Mouse (Mus musculus) limb, embryonic 14.5 days (tissue): Measurements from ENCODE around the gene Cabp1. TPM values are rescaled to one million over a fixed set of nuclear protein-coding genes. Genes with fewer than 3 reads are reported as not detected.

Experiments used
- ATAC-seq: fragments of 200-750 bp; cut with Nextera tagmentation; 2 replicates; pipeline ENCODE4 v1.8.0; 2017; ENCODE audit warnings: low read depth, moderate number of reproducible peaks, moderate TSS enrichment; ENCODE audit not compliant: low FRiP score
- DNase-seq: peaks from one replicate; pipeline ENCODE4 v3.0.0-alpha.2; 2015; ENCODE audit warnings: low spot score
- H3K27ac ChIP-seq: fragments of 300-500 bp; sonication (generic); replicated peaks from 2 replicates; pipeline ENCODE4 v1.5.1; 2014; ENCODE audit warnings: low read depth, mild to moderate bottlenecking, low read length, moderate library complexity, mixed read lengths
- H3K27me3 ChIP-seq: fragments of 300-500 bp; sonication (generic); 2 replicates; pipeline ENCODE4 v1.6.1; 2014; ENCODE audit warnings: low read length, mixed read lengths; ENCODE audit not compliant: control insufficient read depth, insufficient read depth
- H3K36me3 ChIP-seq: fragments of 300-500 bp; sonication (generic); 2 replicates; pipeline ENCODE4 v1.6.1; 2014; ENCODE audit warnings: mild to moderate bottlenecking, low read length, moderate library complexity, mixed read lengths; ENCODE audit not compliant: control insufficient read depth, insufficient read depth
- H3K4me1 ChIP-seq: fragments of 300-500 bp; sonication (generic); 2 replicates; pipeline ENCODE4 v1.6.1; 2014; ENCODE audit warnings: antibody characterized with exemption, low read length, mixed read lengths; ENCODE audit not compliant: control insufficient read depth, insufficient read depth
- H3K4me2 ChIP-seq: fragments of 300-500 bp; sonication (generic); replicated peaks from 2 replicates; pipeline ENCODE4 v1.6.1; 2014; ENCODE audit warnings: low read depth, mild to moderate bottlenecking, low read length, moderate library complexity; ENCODE audit not compliant: severe bottlenecking
- H3K4me3 ChIP-seq: fragments of 300-500 bp; sonication (generic); replicated peaks from 2 replicates; pipeline ENCODE4 v1.5.1; 2014; ENCODE audit warnings: low read length
- H3K9ac ChIP-seq: fragments of 300-500 bp; sonication (generic); 2 replicates; pipeline ENCODE4 v1.6.1; 2014; ENCODE audit warnings: mild to moderate bottlenecking, low read depth, low read length, moderate library complexity; ENCODE audit not compliant: severe bottlenecking
- H3K9me3 ChIP-seq: fragments of 300-500 bp; sonication (generic); 2 replicates; pipeline ENCODE4 v1.6.1; 2016; ENCODE audit warnings: low read length; ENCODE audit not compliant: control insufficient read depth
- POLR2A ChIP-seq: fragments of 200-500 bp; IDR thresholded peaks from 2 replicates; pipeline ENCODE4 v1.8.0; 2012; ENCODE audit warnings: inconsistent platforms, mild to moderate bottlenecking, moderate library complexity, borderline replicate concordance; ENCODE audit not compliant: insufficient read depth, insufficient read length; ENCODE audit errors: extremely low read depth
- WGBS: fragments of 180-500 bp; shearing (Covaris S2); extraction: QIAGEN DNeasy Blood & Tissue Kit; methylation state at CpG from one replicate; pipeline ENCODE4 v1.1.7; 2014; 5-methylcytosine and 5-hydroxymethylcytosine counted together
- polyA plus RNA-seq, 2 experiments: library from polyadenylated mRNA; depleted of rRNA in 1 of 2; stranded (reverse) in 1 of 2; unstranded in 1 of 2; fragments of >200 nt; fragmentation: Nextera tagmentation in 1 of 2; extraction: Ambion mirVana in 1 of 2; gene quantifications; 2 replicates each; pipeline versions ENCODE4 v1.2.1 to v1.2.3; 2012 to 2014

Cabp1 gene
- polyA plus RNA-seq, 2 experiments = 1.5 to 4.7 TPM

GRCm38 (mm10) chr5:115182925-115183324 is 11.3 kb downstream of the Cabp1 start:
- ATAC-seq = no peak
- 75% methylated on average over 8 of the region's 8 CpGs for WGBS
- Histone ChIP-seq H3K4me3 (no peak overlapping the region), H3K27ac (no peak overlapping the region), H3K27me3 (no peaks in the 10 kb centered on the region), H3K36me3 (no peaks in the 10 kb centered on the region), H3K4me2 (no peak overlapping the region), H3K9me3 (no peaks in the 10 kb centered on the region), H3K4me1 (peaks cover 13% of the 10 kb centered on the region), H3K9ac (no peak overlapping the region; the same call in 1 of the 2 replicates)
- DNase-seq = no peak
- no peak for TF ChIP-seq POLR2A

- TF ChIP-seq POLR2A = no peak
- ATAC-seq = 0 out of 2 replicates have a peak, but pooled peaks have one; percentile 30
- DNase-seq = no peak
Measured at GRCm38 (mm10) chr5:115181248-115181940, 12.8 kb downstream of the Cabp1 start.

GRCm38 (mm10) chr5:115179596-115179995 is 14.6 kb downstream of the Cabp1 start:
- DNase-seq (no peak), ATAC-seq (no peak)
- WGBS = 89% methylated on average over 11 of the region's 11 CpGs
- Histone ChIP-seq H3K27ac (no peak overlapping the region), H3K4me2 (no peak overlapping the region), H3K36me3 (no peaks in the 10 kb centered on the region), H3K4me3 (no peak overlapping the region), H3K9ac (no peak overlapping the region), H3K4me1 (peaks cover 6% of the 10 kb centered on the region; the same call in 1 of the 2 replicates), H3K27me3 (no peaks in the 10 kb centered on the region), H3K9me3 (no peaks in the 10 kb centered on the region)
- no peak for TF ChIP-seq POLR2A

More at GRCm38 (mm10) chr5:115181248-115181940, 12.8 kb downstream of the Cabp1 start:
- Histone ChIP-seq H3K4me2 (no peak overlapping the region), H3K27ac (no peak overlapping the region), H3K27me3 (no peaks in the 10 kb centered on the region), H3K4me1 (peaks cover 6% of the 10 kb centered on the region), H3K9me3 (no peaks in the 10 kb centered on the region), H3K36me3 (no peaks in the 10 kb centered on the region), H3K9ac (no peak overlapping the region), H3K4me3 (no peak overlapping the region)
- WGBS = 71% methylated on average over 13 of the region's 13 CpGs

DNA sequence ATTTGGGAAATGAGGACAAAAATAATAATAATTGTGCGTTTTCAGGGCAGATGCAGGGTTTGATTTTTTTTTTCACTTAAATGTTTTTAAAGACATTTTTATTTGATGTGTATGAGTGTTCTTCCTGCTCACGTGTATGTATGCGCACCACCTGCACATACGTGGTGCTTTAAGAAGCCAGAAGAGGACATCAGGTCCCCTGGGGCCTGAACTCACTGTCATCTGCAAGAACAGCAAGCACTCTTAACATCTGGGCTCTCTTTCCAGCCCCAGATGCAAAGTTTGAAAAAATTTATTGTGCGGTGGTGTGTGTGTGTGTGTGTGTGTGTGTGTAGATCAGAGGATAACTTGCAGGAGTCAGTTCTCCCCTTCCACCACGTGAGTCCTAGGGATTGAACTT is 16.3 kb downstream of the Cabp1 start:
- Histone ChIP-seq H3K27me3 (no peaks in the 10 kb centered on the region), H3K4me3 (no peak overlapping the region), H3K4me2 (no peak overlapping the region), H3K4me1 (peaks cover 6% of the 10 kb centered on the region; the same call in 1 of the 2 replicates), H3K9me3 (no peaks in the 10 kb centered on the region), H3K27ac (no peak overlapping the region), H3K9ac (no peak overlapping the region), H3K36me3 (no peaks in the 10 kb centered on the region)
- no peak for TF ChIP-seq POLR2A
- WGBS = 77% methylated on average over 6 of the region's 6 CpGs
- ATAC-seq = no peak
- DNase-seq = no peak

- Histone ChIP-seq H3K36me3 (no peaks in the 10 kb centered on the region), H3K4me3 (no peak overlapping the region), H3K27me3 (no peaks in the 10 kb centered on the region), H3K27ac (no peak overlapping the region), H3K9me3 (no peaks in the 10 kb centered on the region), H3K4me1 (no peaks in the 10 kb centered on the region), H3K9ac (no peak overlapping the region), H3K4me2 (no peak overlapping the region)
- no peak for ATAC-seq
- no peak for TF ChIP-seq POLR2A
- WGBS = 100% methylated on average over 1 of the region's 1 CpGs
- DNase-seq = no peak
Measured at GRCm38 (mm10) chr5:115174554-115174953, 19.6 kb downstream of the Cabp1 start.
